Mouse (Mus musculus) neural tube, embryonic 12.5 days (tissue): ENCODE measurements around the gene Fuom. TPM values are rescaled to one million over a fixed set of nuclear protein-coding genes. Genes with fewer than 3 reads are reported as not detected.

Source experiments
- ATAC-seq: fragments of 200-750 bp; cut with Nextera tagmentation; 2 replicates; pipeline ENCODE4 v1.8.0; 2017; ENCODE audit warnings: low read depth, mild to moderate bottlenecking, moderate TSS enrichment, moderate library complexity; ENCODE audit not compliant: low FRiP score
- H3K27ac ChIP-seq: fragments of 300-500 bp; sonication (generic); 2 replicates; pipeline ENCODE4 v1.5.1; 2016
- H3K27me3 ChIP-seq: fragments of 300-500 bp; sonication (generic); replicated peaks from 2 replicates; pipeline ENCODE4 v1.6.1; 2016; ENCODE audit warnings: mild to moderate bottlenecking
- H3K36me3 ChIP-seq: fragments of 300-500 bp; sonication (generic); 2 replicates; pipeline ENCODE4 v1.6.1; 2016; ENCODE audit warnings: mild to moderate bottlenecking
- H3K4me1 ChIP-seq: fragments of 300-500 bp; sonication (generic); 2 replicates; pipeline ENCODE4 v1.6.1; 2016
- H3K4me2 ChIP-seq: fragments of 300-500 bp; sonication (generic); replicated peaks from 2 replicates; pipeline ENCODE4 v1.6.1; 2016; ENCODE audit warnings: mild to moderate bottlenecking
- H3K4me3 ChIP-seq: fragments of 300-500 bp; sonication (generic); 2 replicates; pipeline ENCODE4 v1.5.1; 2016
- H3K9ac ChIP-seq: fragments of 300-500 bp; sonication (generic); 2 replicates; pipeline ENCODE4 v1.6.1; 2016; ENCODE audit warnings: mild to moderate bottlenecking
- H3K9me3 ChIP-seq: fragments of 300-500 bp; sonication (generic); 2 replicates; pipeline ENCODE4 v1.6.1; 2016; ENCODE audit warnings: mild to moderate bottlenecking
- WGBS: fragments of 180-500 bp; shearing (Covaris S2); methylation state at CpG from one replicate; pipeline ENCODE4 v1.1.7; 2016; 5-methylcytosine and 5-hydroxymethylcytosine counted together
- polyA plus RNA-seq: library from polyadenylated mRNA; unstranded; fragments of >200 nt; fragmentation: Nextera tagmentation; extraction: Ambion mirVana; gene quantifications from 2 replicates; pipeline ENCODE4 v1.2.1, GENCODE M21; 2016

The Fuom gene
- polyA plus RNA-seq, 1 experiment from 2014 or later, result 22.3 TPM

DNA sequence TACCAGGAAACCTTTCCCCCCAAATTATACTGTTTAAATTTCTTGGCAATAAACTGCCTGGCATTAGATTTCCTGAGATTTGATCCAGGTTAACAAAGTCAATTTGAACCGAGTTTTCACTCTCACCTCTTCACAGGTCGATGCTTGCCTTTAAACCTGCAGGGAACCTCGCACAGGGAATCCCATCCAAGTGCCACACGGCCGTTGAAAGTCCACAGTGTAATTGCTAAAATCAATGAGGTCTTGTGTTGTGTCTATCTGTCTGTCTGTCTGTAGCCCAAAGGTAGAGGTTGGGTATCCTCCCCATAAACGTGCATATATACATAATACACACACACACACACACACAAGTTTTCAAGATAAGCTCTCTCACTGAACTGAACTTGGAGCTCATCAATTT is 34.8 kb downstream of the Fuom start:
- no peaks in the 10 kb centered on the region for H3K9me3 ChIP-seq
- no peak overlapping the region for H3K4me3 ChIP-seq

DNA sequence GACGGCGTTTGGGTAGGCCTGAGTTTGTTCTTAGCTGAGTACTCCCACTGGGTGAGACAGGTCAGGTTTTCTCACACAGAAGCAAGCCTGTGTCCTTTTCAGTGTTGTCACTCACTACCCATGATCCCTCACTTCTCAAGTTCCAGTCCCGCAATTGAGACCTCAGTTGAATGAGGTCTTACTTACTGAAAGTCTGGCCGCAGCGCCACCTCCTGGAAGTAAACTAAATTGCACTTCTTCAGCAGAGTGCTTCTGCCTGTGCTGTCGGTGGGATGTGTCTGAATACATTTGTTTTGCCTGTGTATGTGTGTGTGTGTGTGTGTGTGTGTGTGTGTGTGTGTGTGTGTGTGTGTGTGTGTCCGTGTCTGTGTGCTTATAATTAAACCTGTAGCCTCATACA is 39.1 kb downstream of the Fuom start:
- Histone ChIP-seq H3K27me3 (peaks cover 5% of the 10 kb centered on the region; the same call in 1 of the 2 replicates), H3K36me3 (no peaks in the 10 kb centered on the region), H3K27ac (no peak overlapping the region), H3K4me1 (peaks cover 51% of the 10 kb centered on the region), H3K9me3 (no peaks in the 10 kb centered on the region), H3K9ac (no peak overlapping the region), H3K4me2 (0 out of 2 replicates have a peak overlapping the region, but pooled peaks have one; percentile 5), H3K4me3 (no peak overlapping the region)
- no peak for ATAC-seq
- WGBS, result 17% methylated on average over 7 of the region's 7 CpGs

More for the DNA sequence above, 34.8 kb downstream of the Fuom start:
- H3K4me1 ChIP-seq, result peaks cover 15% of the 10 kb centered on the region
- H3K4me2 ChIP-seq, result no peak overlapping the region
- H3K27me3 ChIP-seq, result no peaks in the 10 kb centered on the region; the same call in 1 of the 2 replicates
- no peaks in the 10 kb centered on the region for H3K36me3 ChIP-seq
- no peak for ATAC-seq
- H3K27ac ChIP-seq, result no peak overlapping the region
- H3K9ac ChIP-seq, result no peak overlapping the region
- 68% methylated on average over 6 of the region's 6 CpGs for WGBS

- H3K36me3 ChIP-seq, result no peaks in the 10 kb centered on the region
- H3K4me2 ChIP-seq, result peak overlapping the region; percentile 60
- H3K9me3 ChIP-seq, result no peaks in the 10 kb centered on the region
- no peak overlapping the region for H3K4me3 ChIP-seq
- H3K4me1 ChIP-seq, result peaks cover 57% of the 10 kb centered on the region
- WGBS, result 9% methylated on average over 11 of the region's 11 CpGs
- ATAC-seq, result 0 out of 2 replicates have a peak, but pooled peaks have one; percentile 10
- H3K9ac ChIP-seq, result no peak overlapping the region
- H3K27ac ChIP-seq, result 0 out of 2 replicates have a peak overlapping the region, but pooled peaks have one; percentile 74
- peaks cover 5% of the 10 kb centered on the region; the same call in 1 of the 2 replicates for H3K27me3 ChIP-seq
Measured at GRCm38 (mm10) chr7:140062307-140062706, 39.9 kb downstream of the Fuom start.

- H3K4me1 ChIP-seq, result peaks cover 61% of the 10 kb centered on the region
- peak overlapping the region; percentile 60 for H3K4me2 ChIP-seq
- no peaks in the 10 kb centered on the region for H3K9me3 ChIP-seq
- H3K9ac ChIP-seq, result peak overlapping the region; percentile 53
- peaks cover 5% of the 10 kb centered on the region; the same call in 1 of the 2 replicates for H3K27me3 ChIP-seq
- H3K27ac ChIP-seq, result peak overlapping the region; percentile 74; the same call in 1 of the 2 replicates
- peak overlapping the region; percentile 32; the same call in 1 of the 2 replicates for H3K4me3 ChIP-seq
- peak; percentile 15; the same call in 1 of the 2 replicates for ATAC-seq
- no peaks in the 10 kb centered on the region for H3K36me3 ChIP-seq
- WGBS, result under 1% methylated on average over 6 of the region's 6 CpGs
Measured at GRCm38 (mm10) chr7:140061832-140062130, 40.5 kb downstream of the Fuom start.

DNA sequence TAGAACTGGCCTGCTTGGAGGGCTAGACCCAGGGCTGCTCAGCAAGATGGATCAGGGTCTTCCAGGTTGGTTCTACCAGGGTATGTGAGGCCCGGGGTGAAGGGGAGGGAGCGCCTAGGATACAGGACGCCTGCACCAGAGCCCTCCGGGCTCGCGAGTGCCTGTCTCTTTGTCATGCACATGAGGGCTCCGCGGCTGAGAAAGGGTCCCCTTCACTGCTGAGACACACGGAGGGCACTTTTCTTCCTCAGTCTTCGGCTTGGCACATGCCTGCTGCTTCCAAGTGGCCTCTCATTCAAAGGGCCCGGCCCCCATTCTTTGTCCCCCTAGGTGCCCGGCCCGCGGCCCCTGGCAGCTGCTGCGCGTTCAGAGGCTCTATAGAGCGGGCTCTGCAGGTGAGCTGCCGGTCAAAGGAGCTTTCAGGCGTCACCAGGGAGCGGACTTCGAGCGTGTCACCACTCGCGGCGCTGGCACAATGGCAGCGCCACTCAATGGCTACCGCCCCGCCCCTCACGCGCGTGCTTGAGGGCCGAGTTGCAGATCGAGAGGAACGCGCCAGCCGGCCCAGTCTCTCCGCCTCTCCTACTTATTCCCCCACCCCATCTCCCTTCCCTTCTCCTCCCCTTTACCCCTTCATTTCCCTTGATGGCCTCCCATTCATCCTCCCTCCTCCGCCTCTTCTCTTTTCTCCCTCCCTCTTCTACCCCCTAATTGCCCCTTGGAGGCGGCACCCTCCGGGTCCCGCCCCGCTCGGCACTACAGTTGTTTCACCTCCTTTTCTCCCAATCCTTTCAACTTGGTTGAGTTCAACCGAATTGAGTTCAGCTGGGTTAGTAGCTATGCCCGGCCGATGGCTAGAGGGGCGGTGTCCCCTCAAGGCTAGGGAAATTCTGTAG is 41.1 kb downstream of the Fuom start:
- peak overlapping the region; percentile 32 for H3K4me3 ChIP-seq
- H3K27ac ChIP-seq, result peak overlapping the region; percentile 74
- H3K4me1 ChIP-seq, result peaks cover 67% of the 10 kb centered on the region
- no peaks in the 10 kb centered on the region for H3K36me3 ChIP-seq
- H3K27me3 ChIP-seq, result peaks cover 5% of the 10 kb centered on the region; the same call in 1 of the 2 replicates
- H3K9ac ChIP-seq, result peak overlapping the region; percentile 53
- ATAC-seq, result peak; percentile 67
- under 1% methylated on average over 47 of the region's 47 CpGs for WGBS
- peak overlapping the region; percentile 60 for H3K4me2 ChIP-seq
- no peaks in the 10 kb centered on the region for H3K9me3 ChIP-seq

- WGBS, result 24% methylated on average over 4 of the region's 4 CpGs
- H3K4me1 ChIP-seq, result peaks cover 68% of the 10 kb centered on the region
- H3K27ac ChIP-seq, result no peak overlapping the region; the same call in 1 of the 2 replicates
- peaks cover 5% of the 10 kb centered on the region; the same call in 1 of the 2 replicates for H3K27me3 ChIP-seq
- no peak for ATAC-seq
- H3K9ac ChIP-seq, result no peak overlapping the region
- no peaks in the 10 kb centered on the region for H3K36me3 ChIP-seq
- H3K9me3 ChIP-seq, result no peaks in the 10 kb centered on the region
- peak overlapping the region; percentile 60; the same call in 1 of the 2 replicates for H3K4me2 ChIP-seq
- no peak overlapping the region for H3K4me3 ChIP-seq
Measured at GRCm38 (mm10) chr7:140059601-140060000, 42.6 kb downstream of the Fuom start.

DNA sequence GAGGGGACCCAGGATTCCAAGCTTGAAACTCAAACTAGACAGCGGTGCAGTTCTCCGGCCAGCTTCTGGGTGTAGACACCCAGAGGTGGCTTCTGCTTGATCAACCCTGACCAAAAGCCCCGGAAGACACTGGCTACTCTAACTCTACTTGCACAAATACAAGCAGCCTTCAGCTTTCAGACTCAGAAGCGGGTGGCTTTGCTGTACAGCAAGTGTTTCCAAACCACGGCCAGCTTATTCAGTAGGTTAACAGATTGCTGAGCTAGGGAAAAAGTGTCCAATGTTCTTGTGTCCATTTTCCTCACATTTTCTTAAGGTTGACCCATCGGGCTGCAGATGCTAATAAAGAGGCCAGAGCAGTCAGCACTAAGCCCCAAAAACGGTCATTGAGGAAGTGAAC is 43.7 kb downstream of the Fuom start:
- H3K36me3 ChIP-seq, result no peaks in the 10 kb centered on the region
- peak overlapping the region; percentile 40; the same call in 1 of the 2 replicates for H3K4me3 ChIP-seq
- H3K9me3 ChIP-seq, result no peaks in the 10 kb centered on the region
- H3K9ac ChIP-seq, result peak overlapping the region; percentile 68
- H3K4me2 ChIP-seq, result peak overlapping the region; percentile 73
- H3K4me1 ChIP-seq, result peaks cover 68% of the 10 kb centered on the region
- H3K27me3 ChIP-seq, result 0 out of 2 replicates have a peak, but pooled peaks cover 5% of the 10 kb centered on the region
- peak; percentile 0; the same call in 1 of the 2 replicates for ATAC-seq
- peak overlapping the region; percentile 96 for H3K27ac ChIP-seq
- WGBS, result 7% methylated on average over 7 of the region's 7 CpGs

DNA sequence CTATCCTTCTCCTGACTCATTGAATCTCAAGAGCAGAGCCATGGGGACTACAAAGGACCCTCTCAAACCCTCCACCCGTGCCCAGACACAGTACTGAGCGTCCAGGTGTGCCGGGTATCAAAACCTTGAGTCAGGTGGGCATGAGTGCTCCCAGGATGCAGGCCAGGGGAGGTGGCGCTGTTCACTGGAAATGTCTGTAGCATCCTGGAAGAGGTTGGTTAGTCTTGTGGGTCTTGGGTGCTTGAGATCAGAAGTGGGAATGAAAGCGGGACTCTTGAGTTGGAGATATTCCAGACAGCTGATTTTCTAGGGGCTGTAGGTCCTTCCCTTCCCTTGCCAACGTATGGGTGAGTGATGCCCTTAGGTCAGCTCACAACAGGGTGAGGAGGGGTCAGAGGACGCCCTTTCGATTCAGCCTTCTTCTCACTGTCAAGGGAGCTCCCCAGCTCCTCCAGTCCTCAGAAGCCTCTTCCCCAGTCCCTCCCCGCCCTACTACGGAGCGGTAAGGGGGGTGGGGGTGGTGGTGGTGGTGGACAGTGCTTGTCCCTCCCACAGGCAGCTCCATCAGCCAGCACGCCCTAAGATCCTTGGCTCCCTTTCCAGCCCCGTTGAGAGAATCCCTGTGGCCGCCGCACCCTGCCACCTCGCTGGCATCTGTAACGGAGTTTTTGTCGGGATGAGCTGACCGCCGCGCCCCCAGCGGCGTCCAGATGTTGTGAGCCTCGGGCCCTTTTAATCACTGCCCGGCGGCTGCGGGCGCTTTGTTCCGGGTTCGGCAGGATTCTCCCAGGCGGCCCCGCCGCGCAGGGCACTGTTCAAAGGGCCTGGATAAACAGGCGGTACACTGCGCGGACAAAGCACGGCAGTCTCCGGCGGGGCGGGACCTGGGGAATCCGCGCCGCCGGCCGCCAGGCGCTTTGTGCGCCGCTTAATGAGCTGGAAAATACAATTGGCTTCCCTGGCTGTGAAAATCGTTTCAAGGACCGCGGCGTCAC is 44.5 kb downstream of the Fuom start:
- Histone ChIP-seq H3K9ac (peak overlapping the region; percentile 68), H3K27ac (peak overlapping the region; percentile 96), H3K4me2 (peak overlapping the region; percentile 73), H3K36me3 (no peaks in the 10 kb centered on the region), H3K27me3 (0 out of 2 replicates have a peak, but pooled peaks cover 5% of the 10 kb centered on the region), H3K4me1 (peaks cover 62% of the 10 kb centered on the region), H3K9me3 (no peaks in the 10 kb centered on the region), H3K4me3 (peak overlapping the region; percentile 40)
- WGBS, result 2% methylated on average over 53 of the region's 53 CpGs
- peak; percentile 70 for ATAC-seq

- Histone ChIP-seq H3K36me3 (no peaks in the 10 kb centered on the region), H3K4me1 (peaks cover 44% of the 10 kb centered on the region)
Measured at GRCm38 (mm10) chr7:140054124-140054523, 48.1 kb downstream of the Fuom start.

DNA sequence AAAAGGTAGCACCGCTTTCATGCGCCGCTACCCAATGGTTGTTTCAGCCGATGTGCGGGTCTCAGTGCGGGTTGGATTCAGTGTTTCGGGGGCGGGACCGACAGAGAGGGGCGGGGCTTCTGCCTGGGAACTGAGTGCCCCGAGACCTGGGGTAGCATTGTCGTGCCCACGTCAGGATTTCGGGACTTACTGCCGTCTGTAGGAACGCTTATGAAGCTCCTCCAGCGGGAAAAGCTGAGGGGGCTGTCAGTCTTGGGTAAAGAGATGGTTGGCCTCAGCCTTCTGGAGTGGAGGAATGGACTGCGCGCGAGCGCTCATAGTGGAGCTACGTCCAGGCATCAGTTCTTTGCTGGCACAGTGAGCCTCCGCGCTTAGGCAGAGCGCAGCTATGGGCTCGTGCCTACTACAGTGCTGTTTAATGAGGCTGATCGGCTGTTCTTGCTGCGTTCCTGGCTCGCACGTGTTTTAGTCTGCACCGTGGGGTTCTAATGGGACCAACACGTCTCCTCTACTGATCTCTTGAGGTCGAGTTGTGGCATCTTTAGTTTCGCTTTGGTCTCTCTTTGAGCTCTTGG is 53.0 kb downstream of the Fuom start:
- Histone ChIP-seq H3K27me3 (peaks cover 53% of the 10 kb centered on the region), H3K36me3 (no peaks in the 10 kb centered on the region), H3K4me1 (peaks cover 33% of the 10 kb centered on the region), H3K27ac (peak overlapping the region; percentile 42; the same call in 1 of the 2 replicates), H3K4me2 (peak overlapping the region; percentile 68), H3K9ac (peak overlapping the region; percentile 61), H3K9me3 (no peaks in the 10 kb centered on the region), H3K4me3 (peak overlapping the region; percentile 56)
- WGBS, result under 1% methylated on average over 34 of the region's 34 CpGs
- ATAC-seq, result peak; percentile 87

More at GRCm38 (mm10) chr7:140054124-140054523, 48.1 kb downstream of the Fuom start:
- Histone ChIP-seq H3K27ac (no peak overlapping the region), H3K27me3 (peaks cover 22% of the 10 kb centered on the region), H3K9me3 (no peaks in the 10 kb centered on the region), H3K4me2 (no peak overlapping the region), H3K4me3 (no peak overlapping the region), H3K9ac (no peak overlapping the region)
- 90% methylated on average over 4 of the region's 4 CpGs for WGBS
- ATAC-seq, result no peak
